Mouse (Mus musculus): ENCODE results near the gene Jph3. TPM values are rescaled to one million over a fixed set of nuclear protein-coding genes. Genes with fewer than 3 reads are reported as not detected.

Gene Jph3
- polyA plus RNA-seq, 1 experiment from 2014 or later = 84.2 TPM

- no peaks in the 10 kb centered on the region for H3K27me3 ChIP-seq (ENCODE audit: control insufficient read depth, insufficient read depth, low read length)
- WGBS = 93% methylated on average over 11 of the region's 11 CpGs
- no peak overlapping the region for H3K27ac ChIP-seq (ENCODE audit: low read depth, low read length)
- no peak overlapping the region for H3K4me3 ChIP-seq (ENCODE audit: low read depth, low read length)
- ATAC-seq (ENCODE audit: low read depth) = no peak
- H3K9me3 ChIP-seq (ENCODE audit: control insufficient read depth, low read length) = no peaks in the 10 kb centered on the region
- peaks cover 34% of the 10 kb centered on the region for H3K36me3 ChIP-seq (ENCODE audit: control insufficient read depth, insufficient read depth, low read length)
- H3K9ac ChIP-seq (replicated peaks; ENCODE audit: low read depth, low read length) = no peak overlapping the region
- no peak overlapping the region for H3K4me2 ChIP-seq (ENCODE audit: low read depth, low read length)
- no peaks in the 10 kb centered on the region for H3K4me1 ChIP-seq (ENCODE audit: control insufficient read depth, insufficient read depth, low read length)
These were observed 80.2 kb downstream of the Jph3 start for GRCm38 (mm10) chr8:121809524-121810155.

DNA sequence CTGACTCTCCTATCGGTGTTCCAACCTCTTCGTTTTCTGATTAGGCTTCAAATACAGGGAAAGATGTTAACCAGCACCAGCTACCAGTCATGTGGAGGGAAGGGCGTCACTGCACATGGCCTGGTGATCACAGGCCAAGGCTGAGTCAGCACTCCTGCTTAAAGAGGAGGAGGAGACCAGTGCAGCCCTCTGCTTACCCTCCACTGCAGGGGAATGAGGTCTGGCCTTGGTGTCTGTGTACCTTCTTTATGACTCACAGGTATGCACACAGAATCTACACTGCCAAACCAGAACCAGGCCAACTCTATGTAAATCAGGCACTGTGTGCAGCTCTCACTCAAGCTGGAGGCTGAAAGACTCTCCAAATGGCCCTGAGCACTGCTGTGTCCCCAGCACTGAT lies 82.1 kb downstream of the Jph3 start:
- H3K4me2 ChIP-seq (ENCODE audit: low read depth, low read length) = no peak overlapping the region
- no peak for ATAC-seq (ENCODE audit: low read depth)

DNA sequence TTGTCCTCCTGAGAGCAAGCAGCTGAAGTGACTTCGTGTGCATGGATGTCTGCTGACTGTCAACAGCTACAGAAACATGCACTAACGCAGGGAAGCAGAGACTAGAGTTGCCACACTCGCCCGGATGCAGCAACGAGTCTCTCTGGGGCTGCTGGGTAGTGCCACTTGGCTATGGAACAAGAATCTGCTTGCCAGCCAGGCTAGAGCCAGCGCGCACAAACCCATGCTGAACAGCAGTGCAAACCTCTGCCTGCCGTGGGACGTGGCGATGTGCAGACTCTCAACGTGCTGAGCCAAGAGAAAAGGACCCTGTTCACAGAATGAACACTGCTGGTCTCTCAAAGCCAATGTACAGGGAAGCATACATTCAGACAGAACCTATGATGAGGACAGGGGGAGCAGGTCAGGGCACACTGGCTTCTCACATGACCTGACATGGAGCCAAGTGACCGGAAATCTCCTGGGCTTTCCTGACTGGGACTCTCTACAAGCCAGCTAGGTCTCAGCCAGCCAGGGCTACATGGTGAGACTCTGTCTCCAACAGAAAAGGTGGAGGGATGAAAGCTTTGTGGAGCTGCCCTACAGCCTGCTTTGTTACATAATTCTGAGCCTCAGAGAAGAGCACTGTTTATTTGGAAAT lies 82.6 kb downstream of the Jph3 start:
- Histone ChIP-seq H3K4me3 (ENCODE audit: low read depth, low read length) (no peak overlapping the region), H3K4me1 (ENCODE audit: control insufficient read depth, insufficient read depth, low read length) (no peaks in the 10 kb centered on the region), H3K36me3 (ENCODE audit: control insufficient read depth, insufficient read depth, low read length) (peaks cover 22% of the 10 kb centered on the region), H3K27me3 (ENCODE audit: control insufficient read depth, insufficient read depth, low read length) (no peaks in the 10 kb centered on the region), H3K4me2 (ENCODE audit: low read depth, low read length) (no peak overlapping the region), H3K9ac (replicated peaks; ENCODE audit: low read depth, low read length) (no peak overlapping the region), H3K9me3 (ENCODE audit: control insufficient read depth, low read length) (no peaks in the 10 kb centered on the region), H3K27ac (ENCODE audit: low read depth, low read length) (no peak overlapping the region)
- no peak for ATAC-seq (ENCODE audit: low read depth)
- 94% methylated on average over 12 of the region's 12 CpGs for WGBS

More for the DNA sequence above, 82.1 kb downstream of the Jph3 start:
- peaks cover 22% of the 10 kb centered on the region for H3K36me3 ChIP-seq (ENCODE audit: control insufficient read depth, insufficient read depth, low read length)
- no peaks in the 10 kb centered on the region for H3K27me3 ChIP-seq (ENCODE audit: control insufficient read depth, insufficient read depth, low read length)
- H3K9me3 ChIP-seq (ENCODE audit: control insufficient read depth, low read length) = no peaks in the 10 kb centered on the region
- no peak overlapping the region for H3K27ac ChIP-seq (ENCODE audit: low read depth, low read length)
- H3K4me3 ChIP-seq (ENCODE audit: low read depth, low read length) = no peak overlapping the region
- no peak overlapping the region for H3K9ac ChIP-seq (replicated peaks; ENCODE audit: low read depth, low read length)
- H3K4me1 ChIP-seq (ENCODE audit: control insufficient read depth, insufficient read depth, low read length) = no peaks in the 10 kb centered on the region
- WGBS = 97% methylated on average over 3 of the region's 3 CpGs

DNA sequence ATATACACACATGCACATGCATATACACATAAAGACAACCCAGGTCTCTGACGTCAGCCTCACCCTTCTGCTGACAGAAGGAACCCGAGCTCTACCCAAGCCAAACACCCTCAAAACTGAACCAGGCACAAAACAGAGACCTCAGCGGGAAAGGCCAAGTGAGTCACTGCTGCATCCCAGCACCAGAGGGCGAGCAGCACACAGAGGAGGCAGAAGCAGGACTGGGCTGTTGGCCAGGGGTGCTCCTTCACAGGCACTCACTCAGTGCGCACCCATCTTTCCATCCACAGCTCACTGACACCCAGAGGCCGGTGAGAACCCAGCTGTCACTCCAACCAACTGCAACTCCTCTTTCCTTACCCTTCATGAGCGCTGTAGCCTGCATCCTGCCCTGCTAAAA lies 88.8 kb downstream of the Jph3 start:
- no peak overlapping the region for H3K4me3 ChIP-seq (ENCODE audit: low read depth, low read length)
- 87% methylated on average over 7 of the region's 7 CpGs for WGBS
- peaks cover 28% of the 10 kb centered on the region for H3K36me3 ChIP-seq (ENCODE audit: control insufficient read depth, insufficient read depth, low read length)
- no peak overlapping the region for H3K4me2 ChIP-seq (ENCODE audit: low read depth, low read length)
- no peak for ATAC-seq (ENCODE audit: low read depth)
- no peak overlapping the region for H3K9ac ChIP-seq (replicated peaks; ENCODE audit: low read depth, low read length)
- H3K27me3 ChIP-seq (ENCODE audit: control insufficient read depth, insufficient read depth, low read length) = no peaks in the 10 kb centered on the region
- no peak overlapping the region for H3K27ac ChIP-seq (ENCODE audit: low read depth, low read length)
- H3K4me1 ChIP-seq (ENCODE audit: control insufficient read depth, insufficient read depth, low read length) = no peaks in the 10 kb centered on the region
- no peaks in the 10 kb centered on the region for H3K9me3 ChIP-seq (ENCODE audit: control insufficient read depth, low read length)

- peaks cover 18% of the 10 kb centered on the region for H3K36me3 ChIP-seq (ENCODE audit: control insufficient read depth, insufficient read depth, low read length)
- H3K4me1 ChIP-seq (ENCODE audit: control insufficient read depth, insufficient read depth, low read length) = no peaks in the 10 kb centered on the region
- H3K27ac ChIP-seq (ENCODE audit: low read depth, low read length) = no peak overlapping the region
- WGBS = 91% methylated on average over 6 of the region's 6 CpGs
- H3K4me3 ChIP-seq (ENCODE audit: low read depth, low read length) = no peak overlapping the region
- H3K4me2 ChIP-seq (ENCODE audit: low read depth, low read length) = no peak overlapping the region
- H3K9ac ChIP-seq (replicated peaks; ENCODE audit: low read depth, low read length) = no peak overlapping the region
- H3K9me3 ChIP-seq (ENCODE audit: control insufficient read depth, low read length) = no peaks in the 10 kb centered on the region
- no peak for ATAC-seq (ENCODE audit: low read depth)
- H3K27me3 ChIP-seq (ENCODE audit: control insufficient read depth, insufficient read depth, low read length) = no peaks in the 10 kb centered on the region
These were observed 91.4 kb downstream of the Jph3 start for GRCm38 (mm10) chr8:121820840-121821239.

DNA sequence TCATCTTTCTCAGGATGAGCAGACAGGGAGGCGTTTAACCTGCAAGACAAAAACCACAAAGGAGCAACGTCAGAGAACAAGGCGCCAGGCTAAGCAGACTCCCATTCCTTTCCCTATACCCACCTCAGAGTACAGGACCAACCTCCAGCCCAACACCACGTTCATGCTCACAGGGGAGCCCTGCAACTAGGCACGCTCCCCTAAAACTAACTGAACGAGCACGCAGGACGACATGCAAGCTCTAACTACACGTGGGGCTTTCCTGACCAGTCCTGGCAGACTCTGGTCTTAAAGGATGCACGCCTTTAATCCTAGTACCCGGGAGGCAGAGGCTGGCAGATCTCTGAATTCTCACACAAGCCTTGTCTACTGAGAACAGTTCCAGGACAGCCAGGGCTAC lies 91.9 kb downstream of the Jph3 start:
- no peak overlapping the region for H3K4me2 ChIP-seq (ENCODE audit: low read depth, low read length)
- no peaks in the 10 kb centered on the region for H3K9me3 ChIP-seq (ENCODE audit: control insufficient read depth, low read length)
- 93% methylated on average over 11 of the region's 11 CpGs for WGBS
- no peak overlapping the region for H3K27ac ChIP-seq (ENCODE audit: low read depth, low read length)
- no peak overlapping the region for H3K4me3 ChIP-seq (ENCODE audit: low read depth, low read length)
- no peaks in the 10 kb centered on the region for H3K4me1 ChIP-seq (ENCODE audit: control insufficient read depth, insufficient read depth, low read length)
- ATAC-seq (ENCODE audit: low read depth) = no peak
- no peaks in the 10 kb centered on the region for H3K27me3 ChIP-seq (ENCODE audit: control insufficient read depth, insufficient read depth, low read length)
- H3K9ac ChIP-seq (replicated peaks; ENCODE audit: low read depth, low read length) = no peak overlapping the region
- H3K36me3 ChIP-seq (ENCODE audit: control insufficient read depth, insufficient read depth, low read length) = peaks cover 18% of the 10 kb centered on the region

DNA sequence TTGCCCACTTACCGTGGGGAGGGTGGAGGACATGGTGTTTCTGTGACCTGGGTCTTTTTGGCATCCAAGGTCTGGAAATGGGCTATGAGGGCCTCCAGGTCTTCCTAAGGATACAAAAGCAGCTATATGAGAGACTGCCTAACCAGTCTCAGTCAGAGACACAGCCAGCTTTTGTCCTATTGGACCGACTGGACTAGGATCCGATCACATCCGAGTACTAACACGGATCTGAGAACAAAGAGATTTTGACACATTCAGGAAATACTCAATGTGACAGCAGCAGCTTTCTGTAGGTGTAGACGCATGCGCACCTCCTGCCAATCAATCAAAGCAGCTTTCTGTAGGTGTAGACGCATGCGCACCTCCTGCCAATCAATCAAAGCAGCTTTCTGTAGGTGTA lies 92.3 kb downstream of the Jph3 start:
- no peaks in the 10 kb centered on the region for H3K27me3 ChIP-seq (ENCODE audit: control insufficient read depth, insufficient read depth, low read length)
- H3K36me3 ChIP-seq (ENCODE audit: control insufficient read depth, insufficient read depth, low read length) = peaks cover 18% of the 10 kb centered on the region
- H3K27ac ChIP-seq (ENCODE audit: low read depth, low read length) = no peak overlapping the region
- H3K4me2 ChIP-seq (ENCODE audit: low read depth, low read length) = no peak overlapping the region
- no peak for ATAC-seq (ENCODE audit: low read depth)
- H3K4me3 ChIP-seq (ENCODE audit: low read depth, low read length) = no peak overlapping the region
- H3K9ac ChIP-seq (replicated peaks; ENCODE audit: low read depth, low read length) = no peak overlapping the region
- no peaks in the 10 kb centered on the region for H3K4me1 ChIP-seq (ENCODE audit: control insufficient read depth, insufficient read depth, low read length)
- H3K9me3 ChIP-seq (ENCODE audit: control insufficient read depth, low read length) = no peaks in the 10 kb centered on the region
- 92% methylated on average over 8 of the region's 9 CpGs for WGBS

GRCm38 (mm10) chr8:121827726-121828125 lies 98.3 kb downstream of the Jph3 start:
- peaks cover 13% of the 10 kb centered on the region for H3K4me1 ChIP-seq (ENCODE audit: control insufficient read depth, insufficient read depth, low read length)
- no peak overlapping the region for H3K4me3 ChIP-seq (ENCODE audit: low read depth, low read length)
- no peak overlapping the region for H3K9ac ChIP-seq (replicated peaks; ENCODE audit: low read depth, low read length)
- H3K27ac ChIP-seq (ENCODE audit: low read depth, low read length) = no peak overlapping the region
- WGBS = 96% methylated on average over 5 of the region's 5 CpGs
- no peaks in the 10 kb centered on the region for H3K36me3 ChIP-seq (ENCODE audit: control insufficient read depth, insufficient read depth, low read length)
- H3K4me2 ChIP-seq (ENCODE audit: low read depth, low read length) = no peak overlapping the region
- no peaks in the 10 kb centered on the region for H3K27me3 ChIP-seq (ENCODE audit: control insufficient read depth, insufficient read depth, low read length)
- H3K9me3 ChIP-seq (ENCODE audit: control insufficient read depth, low read length) = no peaks in the 10 kb centered on the region
- ATAC-seq (ENCODE audit: low read depth) = no peak

GRCm38 (mm10) chr8:121828376-121829023 lies 99.1 kb downstream of the Jph3 start:
- Histone ChIP-seq H3K9me3 (ENCODE audit: control insufficient read depth, low read length) (no peaks in the 10 kb centered on the region), H3K27me3 (ENCODE audit: control insufficient read depth, insufficient read depth, low read length) (no peaks in the 10 kb centered on the region), H3K4me3 (ENCODE audit: low read depth, low read length) (peak overlapping the region; percentile 88), H3K36me3 (ENCODE audit: control insufficient read depth, insufficient read depth, low read length) (no peaks in the 10 kb centered on the region), H3K9ac (replicated peaks; ENCODE audit: low read depth, low read length) (peak overlapping the region; percentile 80), H3K4me2 (ENCODE audit: low read depth, low read length) (peak overlapping the region; percentile 96), H3K4me1 (ENCODE audit: control insufficient read depth, insufficient read depth, low read length) (peaks cover 13% of the 10 kb centered on the region), H3K27ac (ENCODE audit: low read depth, low read length) (no peak overlapping the region)
- 42% methylated on average over 10 of the region's 10 CpGs for WGBS
- no peak for ATAC-seq (ENCODE audit: low read depth)

All from neural tube, embryonic 14.5 days (tissue).